Mouse (Mus musculus) spleen, postnatal 0 days (tissue): Measurements from ENCODE around the gene Gphb5. TPM values are rescaled to one million over a fixed set of nuclear protein-coding genes. Genes with fewer than 3 reads are reported as not detected.

Experiments
- polyA plus RNA-seq: library from polyadenylated mRNA; unstranded; fragments of >200 nt; fragmentation: Nextera tagmentation; extraction: Ambion mirVana; gene quantifications from 2 replicates; pipeline ENCODE4 v1.2.1, GENCODE M21; 2015

Gene Gphb5
- not detected in 2 replicates for polyA plus RNA-seq

GRCm38 (mm10) chr12:75416681-75417080 is at the start of gene Gphb5:
TSS of gene Gphb5 (minus strand) at chr12:75416781.

Other genes with a start within 250 kb of the Gphb5 start
- not detected in 2 replicates for gene Kcnh5, start 239.4 kb downstream of the Gphb5 start, polyA plus RNA-seq
- 12.7 and 17.6 TPM in 2 replicates for gene Rhoj, start 108.5 kb downstream of the Gphb5 start, polyA plus RNA-seq
- gene Ppp2r5e, start 179.5 kb upstream of the Gphb5 start, polyA plus RNA-seq: 8.3 and 8.8 TPM in 2 replicates